Mouse (Mus musculus): ENCODE measurements at regions not wholly inside any gene's neighbourhood (a gene's known extent, or its start where the extent isn't known, plus 50 kb on each side); places are given as distances from the start of the nearest gene placed in this dataset.

GRCm38 (mm10) chr8:6132243-6132751 is 1027.1 kb upstream of the Slc10a2 start:
- no peaks in the 10 kb centered on the region for H3K4me1 ChIP-seq
- DNase-seq (ENCODE audit: low spot score), result no peak
- no peaks in the 10 kb centered on the region for H3K9me3 ChIP-seq
- no peaks in the 10 kb centered on the region for H3K36me3 ChIP-seq
- no peak overlapping the region for H3K4me3 ChIP-seq
- WGBS, result 72% methylated on average over 3 of the region's 3 CpGs
- H3K27ac ChIP-seq, result no peak overlapping the region
- no peaks in the 10 kb centered on the region for H3K27me3 ChIP-seq (ENCODE audit: insufficient read depth, poor library complexity, severe bottlenecking)

GRCm38 (mm10) chr8:6125265-6125664 is 1020.1 kb upstream of the Slc10a2 start:
- no peak overlapping the region for H3K27ac ChIP-seq
- no peaks in the 10 kb centered on the region for H3K27me3 ChIP-seq (ENCODE audit: insufficient read depth, poor library complexity, severe bottlenecking)
- no peak for DNase-seq (ENCODE audit: low spot score)
- H3K36me3 ChIP-seq, result no peaks in the 10 kb centered on the region
- H3K9me3 ChIP-seq, result no peaks in the 10 kb centered on the region
- no peak overlapping the region for H3K4me3 ChIP-seq
- no peaks in the 10 kb centered on the region for H3K4me1 ChIP-seq

GRCm38 (mm10) chr8:6119506-6119905 is 1014.4 kb upstream of the Slc10a2 start:
- H3K27ac ChIP-seq, result no peak overlapping the region
- no peaks in the 10 kb centered on the region for H3K27me3 ChIP-seq (ENCODE audit: insufficient read depth, poor library complexity, severe bottlenecking)
- H3K9me3 ChIP-seq, result no peaks in the 10 kb centered on the region
- H3K4me1 ChIP-seq, result no peaks in the 10 kb centered on the region
- H3K36me3 ChIP-seq, result no peaks in the 10 kb centered on the region
- no peak overlapping the region for H3K4me3 ChIP-seq
- no peak for DNase-seq (ENCODE audit: low spot score)

GRCm38 (mm10) chr8:6111351-6111750 is 1006.2 kb upstream of the Slc10a2 start:
- Histone ChIP-seq H3K27ac (no peak overlapping the region), H3K36me3 (no peaks in the 10 kb centered on the region), H3K4me1 (no peaks in the 10 kb centered on the region), H3K27me3 (ENCODE audit: insufficient read depth, poor library complexity, severe bottlenecking) (no peaks in the 10 kb centered on the region), H3K4me3 (no peak overlapping the region), H3K9me3 (no peaks in the 10 kb centered on the region)
- DNase-seq (ENCODE audit: low spot score), result no peak
- WGBS, result 79% methylated on average over 2 of the region's 2 CpGs

GRCm38 (mm10) chr8:6090028-6090427 is 984.9 kb upstream of the Slc10a2 start:
- no peaks in the 10 kb centered on the region for H3K9me3 ChIP-seq
- H3K4me3 ChIP-seq, result no peak overlapping the region
- WGBS, result 84% methylated on average over 4 of the region's 4 CpGs
- H3K27ac ChIP-seq, result no peak overlapping the region
- no peaks in the 10 kb centered on the region for H3K4me1 ChIP-seq
- no peaks in the 10 kb centered on the region for H3K36me3 ChIP-seq
- no peak for DNase-seq (ENCODE audit: low spot score)
- H3K27me3 ChIP-seq (ENCODE audit: insufficient read depth, poor library complexity, severe bottlenecking), result no peaks in the 10 kb centered on the region

GRCm38 (mm10) chr8:6043939-6044577 is 938.9 kb upstream of the Slc10a2 start:
- no peaks in the 10 kb centered on the region for H3K4me1 ChIP-seq
- WGBS, result 42% methylated on average over 5 of the region's 5 CpGs

GRCm38 (mm10) chr8:6012206-6012605 is 907.1 kb upstream of the Slc10a2 start:
- DNase-seq (ENCODE audit: low spot score), result no peak
- Histone ChIP-seq H3K36me3 (no peaks in the 10 kb centered on the region), H3K9me3 (no peaks in the 10 kb centered on the region), H3K4me3 (no peak overlapping the region), H3K27me3 (ENCODE audit: insufficient read depth, poor library complexity, severe bottlenecking) (no peaks in the 10 kb centered on the region), H3K27ac (no peak overlapping the region), H3K4me1 (no peaks in the 10 kb centered on the region)
- whole genome bisulfite sequencing, result 60% methylated on average over 2 of the region's 2 CpGs

More at GRCm38 (mm10) chr8:6043939-6044577, 938.9 kb upstream of the Slc10a2 start:
- Histone ChIP-seq H3K27me3 (ENCODE audit: insufficient read depth, poor library complexity, severe bottlenecking) (no peaks in the 10 kb centered on the region), H3K27ac (no peak overlapping the region), H3K4me3 (no peak overlapping the region), H3K9me3 (no peaks in the 10 kb centered on the region), H3K36me3 (no peaks in the 10 kb centered on the region)
- peak; percentile 72 for DNase-seq (ENCODE audit: low spot score)

- H3K4me1 ChIP-seq, result no peaks in the 10 kb centered on the region
- no peaks in the 10 kb centered on the region for H3K9me3 ChIP-seq
- no peak overlapping the region for H3K27ac ChIP-seq
- no peaks in the 10 kb centered on the region for H3K36me3 ChIP-seq
- no peaks in the 10 kb centered on the region for H3K27me3 ChIP-seq (ENCODE audit: insufficient read depth, poor library complexity, severe bottlenecking)
- no peak overlapping the region for H3K4me3 ChIP-seq
- DNase-seq (ENCODE audit: low spot score), result no peak
Measured at GRCm38 (mm10) chr8:6011182-6011581, 906.0 kb upstream of the Slc10a2 start.

- 73% methylated on average over 2 of the region's 2 CpGs for WGBS
- no peaks in the 10 kb centered on the region for H3K9me3 ChIP-seq
- H3K4me1 ChIP-seq, result no peaks in the 10 kb centered on the region
- DNase-seq (ENCODE audit: low spot score), result no peak
- H3K27ac ChIP-seq, result no peak overlapping the region
- no peaks in the 10 kb centered on the region for H3K36me3 ChIP-seq
- H3K4me3 ChIP-seq, result no peak overlapping the region
- no peaks in the 10 kb centered on the region for H3K27me3 ChIP-seq (ENCODE audit: insufficient read depth, poor library complexity, severe bottlenecking)
Measured at GRCm38 (mm10) chr8:6010712-6011111, 905.6 kb upstream of the Slc10a2 start.

GRCm38 (mm10) chr8:6002612-6003011 is 897.5 kb upstream of the Slc10a2 start:
- WGBS, result 60% methylated on average over 1 of the region's 1 CpGs
- Histone ChIP-seq H3K4me3 (no peak overlapping the region), H3K36me3 (no peaks in the 10 kb centered on the region), H3K9me3 (no peaks in the 10 kb centered on the region), H3K4me1 (no peaks in the 10 kb centered on the region), H3K27ac (no peak overlapping the region), H3K27me3 (ENCODE audit: insufficient read depth, poor library complexity, severe bottlenecking) (no peaks in the 10 kb centered on the region)
- no peak for DNase-seq (ENCODE audit: low spot score)

GRCm38 (mm10) chr8:5994846-5995245 is 889.7 kb upstream of the Slc10a2 start:
- H3K27ac ChIP-seq, result no peak overlapping the region
- no peak overlapping the region for H3K4me3 ChIP-seq
- no peaks in the 10 kb centered on the region for H3K4me1 ChIP-seq
- H3K36me3 ChIP-seq, result no peaks in the 10 kb centered on the region
- no peaks in the 10 kb centered on the region for H3K9me3 ChIP-seq
- H3K27me3 ChIP-seq (ENCODE audit: insufficient read depth, poor library complexity, severe bottlenecking), result no peaks in the 10 kb centered on the region
- 53% methylated on average over 6 of the region's 6 CpGs for WGBS
- DNase-seq (ENCODE audit: low spot score), result no peak

GRCm38 (mm10) chr8:5965403-5966015 is 860.4 kb upstream of the Slc10a2 start:
- Histone ChIP-seq H3K27me3 (ENCODE audit: insufficient read depth, poor library complexity, severe bottlenecking) (no peaks in the 10 kb centered on the region), H3K36me3 (no peaks in the 10 kb centered on the region), H3K27ac (no peak overlapping the region), H3K4me3 (no peak overlapping the region), H3K9me3 (no peaks in the 10 kb centered on the region), H3K4me1 (no peaks in the 10 kb centered on the region)
- 79% methylated on average over 6 of the region's 6 CpGs for WGBS
- DNase-seq (ENCODE audit: low spot score), result no peak

GRCm38 (mm10) chr8:5964299-5964698 is 859.1 kb upstream of the Slc10a2 start:
- Histone ChIP-seq H3K9me3 (no peaks in the 10 kb centered on the region), H3K27me3 (ENCODE audit: insufficient read depth, poor library complexity, severe bottlenecking) (no peaks in the 10 kb centered on the region), H3K27ac (no peak overlapping the region), H3K4me1 (no peaks in the 10 kb centered on the region), H3K36me3 (no peaks in the 10 kb centered on the region), H3K4me3 (no peak overlapping the region)
- DNase-seq (ENCODE audit: low spot score), result no peak
- 87% methylated on average over 1 of the region's 1 CpGs for WGBS

- Histone ChIP-seq H3K36me3 (no peaks in the 10 kb centered on the region), H3K4me1 (no peaks in the 10 kb centered on the region), H3K27me3 (ENCODE audit: insufficient read depth, poor library complexity, severe bottlenecking) (no peaks in the 10 kb centered on the region), H3K9me3 (0 out of 2 replicates have a peak, but pooled peaks cover 4% of the 10 kb centered on the region), H3K4me3 (no peak overlapping the region), H3K27ac (no peak overlapping the region)
- WGBS, result 77% methylated on average over 3 of the region's 3 CpGs
- DNase-seq (ENCODE audit: low spot score), result no peak
Measured at GRCm38 (mm10) chr8:5938057-5938456, 832.9 kb upstream of the Slc10a2 start.

All from heart, embryonic 10.5 days (tissue).